Mouse (Mus musculus): ENCODE results near the gene Rrp36. TPM values are rescaled to one million over a fixed set of nuclear protein-coding genes. Genes with fewer than 3 reads are reported as not detected.

The Rrp36 gene
- 10 to 100 TPM; 19.0 to 22.7 TPM for total RNA-seq (2021)

DNA sequence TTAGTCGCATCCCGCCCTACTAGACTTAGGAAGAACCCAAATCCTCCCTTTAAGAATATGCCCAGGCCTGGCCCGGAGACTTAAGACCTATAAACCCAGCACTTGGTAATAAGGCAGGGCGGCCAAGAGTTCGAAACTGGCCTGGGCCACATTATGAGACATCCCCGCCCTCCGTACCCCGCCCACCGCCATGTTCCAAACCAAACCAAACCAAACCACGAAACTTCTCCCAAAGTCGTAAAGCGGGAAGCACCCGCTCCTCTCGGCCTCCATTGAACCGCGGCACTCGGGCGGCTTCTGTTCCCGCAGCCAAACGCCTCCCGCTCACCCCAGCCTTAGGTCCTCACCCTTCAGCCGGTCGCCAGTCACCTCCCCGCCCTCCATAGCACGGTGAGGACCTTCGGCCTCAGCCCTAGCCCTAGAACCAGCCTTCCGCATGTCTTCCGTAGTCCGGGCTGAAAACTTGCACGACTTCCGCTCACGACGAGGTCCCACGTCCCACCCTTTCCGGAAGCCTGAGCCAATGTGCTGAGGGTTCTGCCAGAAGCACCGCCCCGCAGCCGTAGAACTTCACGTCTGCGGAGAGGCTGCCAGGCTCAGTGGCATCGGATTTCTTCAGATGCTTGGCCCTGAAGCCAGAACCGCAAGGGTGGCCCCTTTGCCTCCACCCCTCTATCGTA lies at the start of gene Rrp36:
Gene Rrp36, minus strand, starts transcription at position 503 of the 680 bp plus-strand sequence.
- DNase-seq: peak; percentile 89
- intact Hi-C loops (cut with DNase I): no loop called here

DNA sequence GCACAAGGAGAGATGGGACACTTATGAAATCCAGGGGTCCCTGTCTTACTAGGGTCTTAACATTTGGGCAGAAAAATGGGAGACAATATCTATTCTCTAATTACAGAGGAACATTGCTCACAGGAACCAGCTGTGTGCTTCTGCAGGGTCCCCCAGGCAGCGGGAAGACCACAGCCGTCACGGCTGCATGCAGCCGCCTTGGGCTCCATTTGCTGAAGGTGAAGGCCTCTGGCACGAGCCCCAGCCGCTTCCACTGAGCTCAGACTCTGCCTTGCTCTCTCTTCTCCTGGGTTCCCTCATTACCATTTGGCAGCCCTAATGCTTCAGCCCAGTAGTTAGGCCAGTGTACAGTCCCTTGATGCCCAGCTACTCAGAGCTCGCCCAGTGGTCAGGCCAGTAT lies 46.9 kb upstream of the Rrp36 start:
- no peak for DNase-seq
- intact Hi-C loops (cut with DNase I): no loop called here

DNA sequence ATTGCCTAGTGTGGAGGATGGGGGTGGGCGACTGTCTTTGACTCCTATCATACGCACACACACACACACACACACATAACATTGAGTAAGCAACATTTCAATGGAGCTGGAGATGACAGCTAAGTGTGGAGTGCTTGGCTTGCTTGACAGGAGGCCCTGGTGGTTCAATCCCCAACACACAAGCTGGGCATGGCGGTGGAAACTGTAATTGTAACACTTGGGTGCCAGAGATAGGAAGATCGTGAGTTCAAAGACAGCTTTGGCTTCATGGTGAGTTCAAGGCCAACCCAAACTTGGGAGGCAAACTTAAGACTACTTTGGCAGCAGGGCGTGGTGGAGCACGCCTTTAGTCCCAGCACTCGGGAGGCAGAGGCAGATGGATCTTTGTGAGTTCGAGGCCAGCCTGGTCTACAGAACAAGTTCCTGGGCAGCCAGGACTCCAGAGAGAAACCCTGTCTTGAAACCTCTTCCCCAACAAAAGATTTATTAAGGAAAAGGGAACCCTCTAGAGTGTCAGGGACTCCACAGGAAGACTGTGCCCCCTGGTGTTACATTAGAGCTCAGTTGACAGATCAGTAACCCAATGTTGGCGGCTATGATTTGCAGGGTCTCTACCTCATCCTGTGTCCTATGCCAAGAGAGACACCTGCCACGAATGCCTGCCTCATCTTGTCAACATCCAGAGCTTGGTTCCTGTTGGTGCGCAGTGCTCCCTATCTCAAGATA lies 40.8 kb upstream of the Rrp36 start:
- intact Hi-C loops (cut with DNase I): no loop called here
- DNase-seq: no peak

DNA sequence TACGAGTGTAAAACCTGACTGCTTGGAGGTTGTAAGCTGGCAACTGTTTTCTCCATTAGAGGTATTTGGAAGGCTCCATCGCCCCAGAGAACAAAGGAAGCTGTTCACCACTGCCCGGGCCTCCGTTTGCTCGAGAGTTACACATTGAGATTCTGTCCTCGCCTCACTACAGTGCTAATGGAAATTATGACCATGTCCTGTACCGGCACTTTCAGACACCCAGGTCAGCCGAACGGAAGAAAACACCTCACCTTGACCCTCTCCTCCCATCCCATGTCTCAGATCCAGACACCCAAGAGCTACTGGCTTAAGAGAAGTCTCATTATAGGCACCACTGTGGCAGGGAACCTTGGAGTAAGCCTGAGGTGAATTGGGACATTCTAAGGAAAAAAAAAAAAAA lies 39.7 kb upstream of the Rrp36 start:
- intact Hi-C loops (cut with DNase I): no loop called here

DNA sequence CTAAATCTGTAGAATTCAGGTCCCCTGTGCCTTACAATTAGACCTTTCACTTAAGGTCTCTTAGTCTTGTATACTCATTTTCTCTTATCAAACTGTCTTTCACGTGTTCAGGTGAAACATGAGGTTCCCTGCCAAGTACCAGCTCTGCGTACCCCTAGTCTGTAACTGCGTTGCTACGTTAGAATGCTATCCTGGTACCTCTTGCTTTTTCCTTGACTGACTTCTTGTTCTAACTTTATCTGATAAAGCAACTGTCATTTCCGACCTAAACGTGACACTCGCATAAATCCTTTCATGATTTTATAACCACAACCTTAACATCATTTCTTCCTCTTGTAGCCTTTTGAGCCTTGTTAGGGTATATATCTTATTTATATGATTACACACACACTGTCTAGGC lies 38.3 kb upstream of the Rrp36 start:
- intact Hi-C loops (cut with DNase I): no loop called here
- DNase-seq: no peak

More for the DNA sequence above, 39.7 kb upstream of the Rrp36 start:
- DNase-seq: no peak

DNA sequence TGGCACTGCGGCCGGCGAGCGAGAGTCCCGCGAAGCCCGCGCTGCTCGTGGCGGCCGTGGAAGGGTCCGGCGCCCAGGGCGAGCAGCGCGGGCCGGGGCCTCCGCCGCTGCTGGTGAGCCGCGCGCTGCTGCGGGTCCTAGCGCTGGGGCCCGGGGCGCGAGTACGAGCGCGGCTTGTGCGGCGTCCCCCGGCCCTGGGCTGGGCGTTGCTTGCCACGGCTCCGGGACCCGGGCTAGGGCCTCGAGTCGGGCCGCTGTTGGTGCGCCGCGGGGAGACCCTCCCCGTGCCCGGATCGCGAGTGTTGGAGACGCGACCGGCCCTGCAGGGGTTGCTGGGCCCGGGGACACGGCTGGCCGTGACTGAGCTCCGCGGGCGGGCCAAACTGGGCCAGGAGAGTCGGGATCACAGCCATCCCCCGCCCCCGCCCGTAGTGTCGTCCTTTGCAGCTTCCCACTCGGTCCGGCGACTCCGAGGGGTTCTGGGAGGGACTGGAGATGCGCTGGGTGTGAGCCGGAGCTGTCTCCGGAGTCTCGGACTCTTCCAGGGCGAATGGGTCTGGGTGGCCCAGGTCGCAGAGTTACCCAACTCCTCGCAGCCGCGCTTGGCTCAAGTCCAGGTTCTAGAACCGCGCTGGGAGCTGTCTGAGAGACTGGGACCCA lies 37.6 kb upstream of the Rrp36 start:
- intact Hi-C loops (cut with DNase I): no loop called here
- DNase-seq: peak; percentile 50

DNA sequence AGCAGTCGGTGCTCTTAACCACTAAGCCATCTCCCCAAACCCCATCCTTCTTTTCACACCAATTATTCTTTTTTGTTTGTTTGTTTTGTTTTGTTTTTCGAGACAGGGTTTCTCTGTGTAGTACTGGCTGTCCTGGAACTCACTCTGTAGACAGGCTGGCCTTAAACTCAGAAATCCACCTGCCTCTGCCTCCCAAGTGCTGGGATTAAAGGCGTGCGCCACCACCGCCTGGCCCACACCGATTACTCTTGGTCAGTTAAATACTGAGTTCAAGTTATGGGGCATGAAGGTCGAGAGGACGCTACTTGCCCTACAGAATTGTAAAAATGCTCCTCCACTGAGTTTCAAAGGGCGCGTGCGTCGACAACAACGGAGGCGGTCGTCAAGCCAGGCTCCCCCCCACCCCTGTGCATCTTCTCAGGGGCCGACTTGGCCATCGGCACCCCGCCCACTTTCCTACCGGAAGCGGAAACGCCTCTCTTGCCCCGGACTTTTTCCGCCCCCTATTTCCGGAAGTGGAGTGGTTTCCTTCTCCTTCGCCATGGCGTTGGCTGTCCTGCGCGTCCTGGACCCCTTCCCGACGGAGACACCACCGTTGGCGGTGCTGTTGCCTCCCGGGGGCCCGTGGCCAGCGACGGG lies 36.9 kb upstream of the Rrp36 start, which contains the start of gene Pex6:
Gene Pex6, plus strand, starts transcription at position 505 of the 639 bp plus-strand sequence.
- intact Hi-C loops (cut with DNase I): no loop called here

DNA sequence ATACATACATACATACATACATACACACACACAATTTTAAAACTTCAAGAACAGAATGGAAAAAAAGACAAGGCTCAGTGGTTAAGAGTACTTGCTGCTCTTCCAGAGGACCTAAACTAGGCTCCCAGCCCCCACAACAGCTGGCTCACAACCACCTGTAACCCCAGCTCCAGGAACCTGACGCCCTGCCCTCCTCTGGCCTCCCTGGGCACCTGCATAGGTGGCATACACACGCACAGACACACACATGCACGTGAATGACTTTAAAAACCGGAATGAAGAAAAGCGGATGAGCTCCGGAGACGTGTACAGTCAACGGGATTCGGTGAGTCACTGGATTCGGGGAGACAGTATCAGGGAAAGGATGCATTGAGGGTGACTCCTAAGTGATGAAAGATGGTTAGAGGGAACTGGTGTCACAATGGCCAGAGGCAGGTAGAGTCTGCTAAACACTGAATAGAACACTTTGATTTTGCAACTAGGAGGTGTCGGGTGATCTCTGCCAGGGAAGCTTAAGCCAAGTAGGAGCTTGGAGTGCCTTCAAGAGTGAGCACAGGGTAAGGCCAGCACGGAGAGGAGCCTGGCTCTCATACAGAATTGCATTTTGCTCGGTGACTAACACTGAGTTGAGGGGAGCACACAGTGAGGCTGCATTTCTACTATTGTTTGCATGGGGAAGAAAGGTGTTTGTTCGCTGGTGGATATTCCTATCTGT lies 32.4 kb upstream of the Rrp36 start:
- intact Hi-C loops (cut with DNase I): no loop called here
- no peak for DNase-seq

More for the DNA sequence above, 36.9 kb upstream of the Rrp36 start, which contains the start of gene Pex6:
- DNase-seq: peak; percentile 96

DNA sequence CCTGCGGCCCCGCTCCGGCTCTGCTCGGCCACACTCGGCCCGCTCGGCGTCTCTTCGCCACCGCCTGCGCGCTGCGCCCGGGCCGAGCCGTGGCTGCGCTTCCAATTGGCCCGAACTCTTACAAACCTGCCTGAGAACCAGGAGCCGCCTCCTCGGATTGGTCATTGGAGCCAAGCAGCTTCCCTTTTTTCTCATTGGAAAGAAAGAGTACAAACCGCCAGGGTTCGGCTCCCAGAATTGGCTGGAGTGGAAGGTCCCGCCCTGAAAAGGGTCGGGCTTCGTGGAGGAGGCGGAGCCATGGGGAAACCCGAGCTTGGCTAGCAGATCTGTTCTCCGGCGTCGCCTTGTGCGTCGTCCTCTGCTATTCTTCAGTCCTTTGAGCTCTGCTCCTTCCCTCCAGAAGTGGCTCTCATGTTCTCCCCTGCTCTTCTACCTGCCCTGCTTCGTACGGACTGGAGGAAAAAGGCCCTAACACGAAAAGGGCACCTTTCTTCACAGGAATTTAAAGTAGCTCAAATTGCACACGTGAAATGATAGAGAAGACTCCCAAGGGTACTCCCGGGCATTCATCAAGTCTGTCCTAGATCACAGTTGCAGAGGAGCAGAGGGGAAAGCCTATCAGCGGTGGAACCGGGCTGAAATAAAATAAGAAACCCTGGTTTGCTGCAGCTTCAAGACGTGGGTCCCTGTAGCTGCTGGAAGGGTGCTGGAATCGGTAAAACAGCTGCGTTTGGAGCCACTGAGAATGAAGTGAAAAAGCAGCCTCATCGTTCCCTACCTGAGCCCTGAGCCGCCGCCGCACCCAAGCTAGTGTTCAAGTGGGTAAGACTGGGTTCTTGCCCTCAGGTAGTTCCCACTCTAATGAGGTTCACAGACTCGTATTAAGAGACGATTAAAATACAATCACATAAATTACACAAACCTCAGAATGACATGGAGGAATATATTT lies 31.0 kb upstream of the Rrp36 start, which contains the start of gene Ppp2r5d:
Gene Ppp2r5d, minus strand, starts transcription at position 225 of the 949 bp plus-strand sequence.
- intact Hi-C loops (cut with DNase I): no loop called here
- DNase-seq: peak; percentile 96

DNA sequence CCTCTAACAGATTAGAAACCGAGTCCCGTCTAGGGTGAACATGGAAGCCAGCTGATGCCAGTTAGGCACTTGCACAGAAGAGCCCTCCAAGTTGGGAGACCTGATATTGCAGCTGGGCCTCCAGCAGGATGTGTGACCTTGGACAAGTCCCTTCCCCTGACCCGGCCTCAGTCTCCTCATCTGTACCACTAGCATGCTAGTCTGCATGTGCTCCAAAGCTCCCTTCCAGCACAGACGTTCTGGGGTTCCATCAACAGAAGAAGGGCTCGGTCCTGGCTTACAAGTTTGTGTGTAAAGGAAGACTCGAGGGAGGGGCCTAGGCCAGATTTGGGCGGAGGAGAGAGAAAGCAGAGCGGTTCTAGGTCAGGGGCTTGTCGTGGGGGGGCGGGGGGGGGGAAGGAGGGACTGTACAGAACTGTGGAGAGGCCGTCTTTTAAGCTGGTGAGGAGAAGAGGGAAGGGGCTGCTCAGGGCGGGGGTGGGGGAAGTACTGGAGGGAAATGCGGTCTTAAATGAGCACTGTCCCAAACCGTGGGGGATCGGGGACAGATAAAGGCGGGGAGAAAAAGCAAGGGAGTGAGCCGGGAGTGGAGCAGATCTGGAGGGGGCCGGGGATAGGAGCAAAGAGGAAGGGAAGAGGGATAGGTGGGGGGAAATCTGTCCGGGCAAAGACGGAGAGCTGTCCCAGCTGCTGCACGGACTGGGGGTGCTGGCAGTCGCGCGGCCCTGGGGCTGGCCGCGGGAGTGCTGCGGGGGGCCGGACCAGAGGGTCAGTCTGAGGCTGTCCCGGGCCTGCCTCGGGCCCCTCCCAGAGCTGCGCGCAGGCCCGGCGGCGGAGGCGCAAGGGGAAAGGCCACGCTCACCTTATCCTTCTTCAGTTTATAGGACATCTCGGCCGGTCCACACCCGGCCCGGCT lies 30.1 kb upstream of the Rrp36 start:
- intact Hi-C loops (cut with DNase I): no loop called here
- no peak for DNase-seq

DNA sequence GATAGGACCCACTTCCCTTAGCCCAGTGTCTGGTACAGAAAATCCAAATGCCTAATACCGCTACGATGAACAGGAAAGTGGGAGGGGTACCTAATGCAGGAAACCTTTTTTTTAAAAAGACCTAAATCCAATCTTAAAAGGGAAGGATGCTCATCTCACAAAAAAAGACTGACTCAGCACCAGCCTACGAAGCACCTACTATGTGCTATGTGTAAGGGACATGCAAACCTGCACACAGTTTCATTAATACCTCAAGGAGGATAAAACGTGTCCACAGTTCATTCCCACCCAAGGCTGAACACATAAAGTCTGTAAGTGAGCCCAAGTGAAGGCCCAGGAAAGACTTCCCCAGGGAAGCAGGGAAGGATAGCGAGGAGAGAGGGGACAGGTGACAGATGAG lies 28.4 kb upstream of the Rrp36 start:
- intact Hi-C loops (cut with DNase I): no loop called here
- DNase-seq: no peak

DNA sequence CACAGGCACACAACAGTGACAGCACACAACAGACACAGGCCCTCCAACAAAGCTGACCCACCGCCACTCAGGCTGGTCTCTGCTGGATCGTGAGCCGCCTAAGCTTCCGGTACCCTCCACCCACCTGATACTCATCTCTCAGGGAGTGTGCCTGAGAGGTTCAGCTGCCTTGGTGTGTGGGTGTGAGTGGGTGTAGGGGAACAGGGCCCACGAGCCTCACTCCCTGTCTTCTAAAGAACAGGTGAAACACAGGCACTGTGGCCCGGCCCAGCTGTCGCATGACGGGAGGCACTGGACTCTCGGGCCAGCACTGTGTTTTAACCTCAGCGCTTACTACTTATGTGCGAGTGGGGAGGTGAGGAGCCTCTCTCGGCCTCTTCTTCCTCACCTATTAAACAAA lies 27.9 kb upstream of the Rrp36 start:
- no peak for DNase-seq
- intact Hi-C loops (cut with DNase I): no loop called here

DNA sequence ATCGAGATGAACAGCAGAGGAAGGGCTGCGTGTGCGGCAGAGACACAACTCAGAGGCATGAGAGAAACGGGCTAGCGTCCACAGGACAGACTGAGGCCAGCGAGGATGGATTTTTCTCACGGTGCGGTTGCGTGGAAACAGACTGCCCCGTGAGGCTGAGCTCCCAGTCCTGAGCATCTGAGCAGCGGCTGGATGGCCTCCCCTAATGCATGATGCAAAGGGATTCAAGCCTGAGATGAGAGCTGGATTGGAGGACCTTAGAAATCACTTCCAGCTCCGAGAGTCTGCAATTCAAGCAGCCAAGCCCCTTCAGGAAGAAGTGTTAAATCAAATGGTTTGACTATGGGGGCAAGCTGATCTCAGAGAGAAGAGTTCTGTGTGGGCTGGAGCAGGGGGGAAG lies 27.3 kb upstream of the Rrp36 start:
- intact Hi-C loops (cut with DNase I): no loop called here
- no peak for DNase-seq

DNA sequence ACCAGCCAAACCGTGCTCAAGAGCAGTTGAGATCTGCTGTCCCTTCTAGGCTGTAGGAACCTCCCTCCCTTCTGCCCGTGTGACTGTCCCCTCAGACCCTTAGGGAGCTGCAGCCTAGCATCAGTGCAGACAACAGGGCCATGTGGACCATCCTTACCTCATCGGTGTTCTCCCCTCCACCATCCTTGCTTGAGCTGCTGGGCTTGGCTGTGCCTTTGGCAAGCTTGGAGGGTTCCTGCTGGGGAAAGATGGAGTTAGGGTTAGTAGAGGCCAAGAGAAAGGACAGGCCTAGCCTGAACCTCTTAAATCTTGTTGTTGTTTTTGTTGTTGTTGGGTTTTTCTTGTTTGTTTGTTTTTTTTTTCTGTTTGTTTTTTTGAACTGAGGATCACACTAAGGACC lies 25.8 kb upstream of the Rrp36 start:
- intact Hi-C loops (cut with DNase I): no loop called here
- no peak for DNase-seq

DNA sequence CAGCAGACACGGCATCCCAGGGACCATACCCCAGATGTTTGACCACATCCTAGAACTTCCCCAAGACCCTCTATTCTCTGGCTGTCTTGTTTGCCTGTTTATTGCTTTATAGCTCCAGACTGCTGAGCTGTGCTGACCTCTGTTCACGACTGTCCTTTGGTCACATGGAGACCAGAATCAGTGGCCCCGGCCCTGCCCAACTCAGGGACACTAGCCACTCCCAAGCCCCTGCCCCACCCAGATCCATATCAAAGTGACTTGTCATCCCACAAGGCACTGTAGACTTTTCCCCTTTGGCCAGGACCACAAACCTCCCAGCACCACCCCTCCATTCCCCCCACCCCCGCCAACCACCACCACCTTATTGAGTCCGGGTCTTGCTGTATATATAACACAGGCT lies 25.1 kb upstream of the Rrp36 start:
- DNase-seq: no peak
- intact Hi-C loops (cut with DNase I): no loop called here

DNA sequence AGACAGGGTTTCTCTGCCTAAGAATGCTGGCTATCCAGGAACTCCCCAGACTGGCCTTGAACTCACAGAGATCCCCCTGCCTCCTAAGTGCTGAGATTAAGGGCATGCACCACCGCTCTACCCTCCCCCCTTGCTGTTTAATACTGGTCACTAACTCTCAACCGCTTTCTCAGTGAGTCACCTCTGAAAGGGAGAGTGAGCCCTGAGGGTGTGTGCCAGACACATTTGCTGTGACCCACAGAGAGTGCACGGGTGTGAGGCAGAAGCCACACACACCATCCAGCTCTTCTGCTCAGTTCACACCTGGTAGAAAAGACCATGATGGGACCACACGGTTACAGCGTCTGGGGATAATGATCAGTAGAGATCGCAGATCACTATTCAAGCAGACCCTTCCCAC lies 24.4 kb upstream of the Rrp36 start:
- intact Hi-C loops (cut with DNase I): no loop called here
- DNase-seq: no peak

DNA sequence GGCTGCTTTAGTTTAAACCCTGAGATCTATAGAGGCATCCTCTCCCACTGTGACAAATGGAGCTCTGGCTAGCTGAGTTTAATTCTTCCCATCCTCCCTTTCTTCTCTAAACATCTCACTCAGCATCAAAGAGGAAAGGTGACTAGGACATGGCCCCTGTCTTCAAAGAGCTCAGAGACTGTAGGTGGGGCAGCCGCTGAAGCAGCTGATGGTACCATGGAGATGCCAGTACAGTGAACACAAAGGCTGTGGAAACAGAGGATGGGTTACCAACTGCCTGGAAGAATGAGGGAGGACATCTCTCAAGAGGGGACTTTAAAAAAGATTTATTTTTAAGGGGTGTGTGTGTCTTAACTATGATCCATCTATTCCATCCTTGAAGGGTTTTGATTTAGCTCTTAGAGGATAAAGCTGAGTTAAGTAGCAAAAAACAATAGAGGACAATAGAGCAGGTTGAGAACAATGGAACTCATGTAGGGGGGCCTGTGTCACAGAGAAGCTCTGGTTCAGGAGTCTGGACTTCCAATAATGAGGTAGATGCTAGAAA lies 20.4 kb upstream of the Rrp36 start:
- intact Hi-C loops (cut with DNase I): no loop called here

DNA sequence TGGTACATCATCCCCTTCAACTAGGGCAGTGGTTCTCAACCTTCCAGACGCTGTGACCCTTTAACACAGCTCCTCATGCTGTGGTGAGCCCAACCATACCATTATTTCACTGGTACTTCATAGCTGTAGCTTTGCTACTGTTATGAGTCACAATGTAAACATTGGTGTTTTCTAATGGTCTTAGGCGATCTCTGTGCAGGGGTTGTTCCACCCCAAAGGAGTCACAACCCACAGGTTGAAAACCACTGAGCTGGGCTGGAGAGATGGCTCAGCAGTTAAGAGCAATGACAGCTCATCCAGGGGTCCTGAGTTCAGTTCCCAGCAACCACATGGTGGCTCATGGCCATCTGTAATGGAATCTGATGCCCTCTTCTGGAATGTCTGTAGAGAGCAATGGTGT lies 17.2 kb upstream of the Rrp36 start:
- intact Hi-C loops (cut with DNase I): no loop called here
- no peak for DNase-seq

More for the DNA sequence above, 20.4 kb upstream of the Rrp36 start:
- no peak for DNase-seq
